Mouse (Mus musculus): Measurements from ENCODE around the gene Epo. TPM values are rescaled to one million over a fixed set of nuclear protein-coding genes. Genes with fewer than 3 reads are reported as not detected.

Gene Epo
- polyA plus RNA-seq, 1 experiment from 2014 or later: not detected

GRCm38 (mm10) chr5:137534762-137535161, 1.7 kb upstream of the Epo start:
- ATAC-seq (replicated peaks): no peak
- H3K36me3 ChIP-seq (replicated peaks): peaks cover 5% of the 10 kb centered on the region
- H3K9me3 ChIP-seq: no peaks in the 10 kb centered on the region
- H3K9ac ChIP-seq: no peak overlapping the region
- 94% methylated on average over 3 of the region's 3 CpGs for WGBS
- H3K27me3 ChIP-seq (replicated peaks): no peaks in the 10 kb centered on the region
- H3K4me1 ChIP-seq: peaks cover 13% of the 10 kb centered on the region
- H3K27ac ChIP-seq: no peak overlapping the region
- H3K4me3 ChIP-seq: no peak overlapping the region
- H3K4me2 ChIP-seq: no peak overlapping the region

- H3K4me3 ChIP-seq: peak overlapping the region; percentile 73
- WGBS: 0% methylated on average over 10 of the region's 12 CpGs
- H3K4me1 ChIP-seq: peaks cover 27% of the 10 kb centered on the region
- peaks cover 24% of the 10 kb centered on the region for H3K36me3 ChIP-seq (replicated peaks)
- peak overlapping the region; percentile 79 for H3K9ac ChIP-seq
- no peak; the same call in none of the 2 replicates for ATAC-seq (replicated peaks)
- H3K4me2 ChIP-seq: peak overlapping the region; percentile 87
- H3K9me3 ChIP-seq: no peaks in the 10 kb centered on the region
- peak overlapping the region; percentile 94 for H3K27ac ChIP-seq
- no peaks in the 10 kb centered on the region for H3K27me3 ChIP-seq (replicated peaks)
These were observed 280 bp downstream of the Epo start for GRCm38 (mm10) chr5:137532808-137533116.

GRCm38 (mm10) chr5:137532131-137532807, 773 bp downstream of the Epo start:
- 0 out of 2 replicates have a peak, but pooled peaks have one; percentile 3 for ATAC-seq (replicated peaks)
- WGBS: under 1% methylated on average over 19 of the region's 19 CpGs
- Histone ChIP-seq H3K27ac (peak overlapping the region; percentile 94), H3K4me1 (peaks cover 29% of the 10 kb centered on the region), H3K36me3 (replicated peaks) (peaks cover 29% of the 10 kb centered on the region), H3K9me3 (no peaks in the 10 kb centered on the region), H3K4me3 (peak overlapping the region; percentile 73), H3K9ac (peak overlapping the region; percentile 79), H3K27me3 (replicated peaks) (no peaks in the 10 kb centered on the region), H3K4me2 (peak overlapping the region; percentile 87)

GRCm38 (mm10) chr5:137531414-137532130, 1.5 kb downstream of the Epo start:
- H3K4me3 ChIP-seq: peak overlapping the region; percentile 73
- H3K27me3 ChIP-seq (replicated peaks): no peaks in the 10 kb centered on the region
- H3K9me3 ChIP-seq: no peaks in the 10 kb centered on the region
- H3K9ac ChIP-seq: peak overlapping the region; percentile 79
- H3K4me1 ChIP-seq: peaks cover 31% of the 10 kb centered on the region
- H3K27ac ChIP-seq: peak overlapping the region; percentile 94
- H3K4me2 ChIP-seq: peak overlapping the region; percentile 87
- WGBS: under 1% methylated on average over 51 of the region's 51 CpGs
- H3K36me3 ChIP-seq (replicated peaks): peaks cover 33% of the 10 kb centered on the region
- ATAC-seq (replicated peaks): peak; percentile 22

- WGBS: under 1% methylated on average over 35 of the region's 46 CpGs
These were observed 2.2 kb downstream of the Epo start for GRCm38 (mm10) chr5:137530588-137531413.

GRCm38 (mm10) chr5:137530075-137530474, 3.0 kb downstream of the Epo start:
- 61% methylated on average over 8 of the region's 8 CpGs for WGBS

More at GRCm38 (mm10) chr5:137530588-137531413, 2.2 kb downstream of the Epo start:
- peak overlapping the region; percentile 73 for H3K4me3 ChIP-seq
- peak; percentile 66 for ATAC-seq (replicated peaks)
- peaks cover 37% of the 10 kb centered on the region for H3K4me1 ChIP-seq
- peak overlapping the region; percentile 79 for H3K9ac ChIP-seq
- H3K36me3 ChIP-seq (replicated peaks): peaks cover 39% of the 10 kb centered on the region
- H3K27ac ChIP-seq: peak overlapping the region; percentile 94
- H3K4me2 ChIP-seq: peak overlapping the region; percentile 87
- H3K27me3 ChIP-seq (replicated peaks): no peaks in the 10 kb centered on the region
- no peaks in the 10 kb centered on the region for H3K9me3 ChIP-seq

GRCm38 (mm10) chr5:137529221-137529995, 3.6 kb downstream of the Epo start:
- peak overlapping the region; percentile 94 for H3K27ac ChIP-seq
- H3K4me2 ChIP-seq: peak overlapping the region; percentile 87
- peaks cover 37% of the 10 kb centered on the region for H3K4me1 ChIP-seq
- H3K9me3 ChIP-seq: no peaks in the 10 kb centered on the region
- no peaks in the 10 kb centered on the region for H3K27me3 ChIP-seq (replicated peaks)
- H3K36me3 ChIP-seq (replicated peaks): peaks cover 51% of the 10 kb centered on the region
- no peak for ATAC-seq (replicated peaks)
- whole genome bisulfite sequencing: 73% methylated on average over 15 of the region's 15 CpGs
- H3K4me3 ChIP-seq: peak overlapping the region; percentile 0; the same call in 1 of the 2 replicates
- H3K9ac ChIP-seq: no peak overlapping the region; the same call in 1 of the 2 replicates

More at GRCm38 (mm10) chr5:137530075-137530474, 3.0 kb downstream of the Epo start:
- H3K4me3 ChIP-seq: peak overlapping the region; percentile 73
- H3K36me3 ChIP-seq (replicated peaks): peaks cover 45% of the 10 kb centered on the region
- H3K27me3 ChIP-seq (replicated peaks): no peaks in the 10 kb centered on the region
- peaks cover 37% of the 10 kb centered on the region for H3K4me1 ChIP-seq
- no peaks in the 10 kb centered on the region for H3K9me3 ChIP-seq
- H3K9ac ChIP-seq: peak overlapping the region; percentile 79
- no peak for ATAC-seq (replicated peaks)
- H3K27ac ChIP-seq: peak overlapping the region; percentile 94
- H3K4me2 ChIP-seq: peak overlapping the region; percentile 87

GRCm38 (mm10) chr5:137528247-137528968, 4.6 kb downstream of the Epo start:
- H3K4me1 ChIP-seq: peaks cover 32% of the 10 kb centered on the region
- H3K4me3 ChIP-seq: no peak overlapping the region
- H3K27ac ChIP-seq: peak overlapping the region; percentile 25; the same call in 1 of the 2 replicates
- ATAC-seq (replicated peaks): no peak
- 82% methylated on average over 22 of the region's 22 CpGs for WGBS
- H3K9ac ChIP-seq: no peak overlapping the region
- H3K36me3 ChIP-seq (replicated peaks): peaks cover 61% of the 10 kb centered on the region
- no peaks in the 10 kb centered on the region for H3K27me3 ChIP-seq (replicated peaks)
- H3K4me2 ChIP-seq: no peak overlapping the region
- H3K9me3 ChIP-seq: no peaks in the 10 kb centered on the region

- Histone ChIP-seq H3K4me2 (no peak overlapping the region), H3K36me3 (replicated peaks) (peaks cover 71% of the 10 kb centered on the region), H3K9ac (no peak overlapping the region), H3K4me1 (peaks cover 32% of the 10 kb centered on the region), H3K4me3 (no peak overlapping the region), H3K27ac (peak overlapping the region; percentile 67), H3K9me3 (no peaks in the 10 kb centered on the region), H3K27me3 (replicated peaks) (no peaks in the 10 kb centered on the region)
- no peak for ATAC-seq (replicated peaks)
- 41% methylated on average over 1 of the region's 1 CpGs for WGBS
These were observed 5.6 kb downstream of the Epo start for GRCm38 (mm10) chr5:137527413-137527812.

- Histone ChIP-seq H3K27ac (peak overlapping the region; percentile 67), H3K4me1 (peaks cover 32% of the 10 kb centered on the region), H3K27me3 (replicated peaks) (no peaks in the 10 kb centered on the region), H3K9ac (no peak overlapping the region), H3K4me2 (no peak overlapping the region), H3K4me3 (no peak overlapping the region), H3K36me3 (replicated peaks) (peaks cover 78% of the 10 kb centered on the region), H3K9me3 (no peaks in the 10 kb centered on the region)
- WGBS: 32% methylated on average over 16 of the region's 16 CpGs
- no peak for ATAC-seq (replicated peaks)
These were observed 6.7 kb downstream of the Epo start for GRCm38 (mm10) chr5:137526192-137526936.

All from midbrain, embryonic 15.5 days (tissue).